Mouse (Mus musculus) layer of hippocampus, adult 8-10 months (tissue): ENCODE results near the gene Tlk1. TPM values are rescaled to one million over a fixed set of nuclear protein-coding genes. Genes with fewer than 3 reads are reported as not detected.

Experiments used
- DNase-seq, 2 experiments: peaks; one replicate each; pipeline ENCODE4 v3.0.0; 2022; ENCODE audit warnings: low spot score in 2 of 2
- total RNA-seq, 4 experiments: library from RNA; stranded (reverse); gene quantifications; 2 replicates each; pipeline ENCODE4 v1.2.4; 2022

Gene Tlk1
- 10 to 100 TPM; 68.5 to 79.4 (median 77.8) TPM for total RNA-seq

DNA sequence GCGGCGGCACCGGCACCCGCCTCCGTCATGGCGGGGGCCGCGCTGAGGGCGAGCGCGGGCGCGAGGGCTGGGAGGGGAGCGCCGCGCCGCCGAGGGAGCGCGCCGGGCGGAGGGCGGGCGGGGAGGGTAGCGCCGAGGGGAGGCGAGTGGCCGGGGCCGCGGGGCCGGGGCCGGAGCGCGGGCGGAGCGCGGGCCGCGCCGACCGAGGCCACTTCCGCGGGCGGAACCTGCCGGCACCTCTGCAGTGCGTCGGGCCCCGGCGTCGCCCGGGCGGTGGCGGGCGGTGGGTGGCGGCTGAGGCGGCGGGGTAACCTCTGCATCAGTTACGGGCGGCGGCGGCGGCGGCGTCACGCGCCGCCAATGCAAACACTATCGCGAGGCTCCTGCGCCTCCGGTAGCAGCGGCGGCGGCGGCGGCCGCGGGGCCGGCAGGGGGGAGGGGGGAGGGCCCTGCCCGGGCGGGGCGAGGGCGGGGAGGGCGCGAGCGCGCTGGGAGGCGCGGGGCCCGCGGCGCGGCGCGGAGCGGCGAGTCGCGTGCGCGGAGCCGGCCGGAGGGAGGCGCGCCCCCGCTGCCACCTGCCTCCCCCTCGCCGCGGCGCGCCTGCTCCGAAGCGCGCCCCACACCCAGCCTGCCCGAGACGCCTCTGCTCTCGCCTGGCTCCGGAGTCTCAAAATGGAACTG is at the start of gene Tlk1:
Gene Tlk1, minus strand, starts transcription at position 358 of the 681 bp plus-strand sequence.
- DNase-seq, result peak in 1 of 2 experiments; percentile 24

DNA sequence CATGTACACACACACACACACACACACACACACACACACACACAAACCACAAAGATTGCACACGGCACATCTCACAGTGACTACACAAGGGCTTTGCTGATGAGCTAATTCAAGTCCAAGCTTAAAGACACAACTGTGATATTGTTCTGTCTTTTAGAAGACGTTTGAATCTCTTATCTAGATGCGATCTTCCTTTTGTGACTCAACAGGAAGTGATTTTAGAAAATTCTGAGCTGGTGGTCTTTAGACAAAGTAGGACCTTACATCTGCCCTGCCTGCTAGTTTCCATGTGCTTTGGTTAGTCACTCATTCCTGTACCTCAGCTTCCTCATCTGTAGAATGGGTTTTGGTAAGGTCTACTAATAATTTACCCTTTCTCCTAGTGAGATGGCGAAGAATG is 49.6 kb upstream of the Tlk1 start:
- no peak for DNase-seq

DNA sequence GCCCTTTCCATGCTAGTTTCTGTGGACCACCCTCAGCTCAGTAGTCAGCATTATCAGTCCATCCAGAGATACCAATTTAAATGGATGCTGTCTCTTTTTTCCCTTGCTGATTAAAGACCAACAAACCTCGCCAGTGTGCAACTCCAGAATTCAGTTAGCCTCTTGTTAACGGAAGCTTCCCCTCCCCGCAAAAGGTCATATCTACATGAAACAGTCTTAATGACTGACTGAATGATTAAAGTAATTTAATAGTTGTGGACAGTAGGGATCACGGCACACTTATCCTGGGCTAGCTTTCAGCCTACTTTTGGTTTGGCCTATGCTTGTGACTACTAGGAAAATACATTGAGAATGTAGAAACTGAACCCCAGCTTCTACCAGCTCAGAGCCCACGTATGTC is 47.6 kb upstream of the Tlk1 start:
- DNase-seq, result no peak

DNA sequence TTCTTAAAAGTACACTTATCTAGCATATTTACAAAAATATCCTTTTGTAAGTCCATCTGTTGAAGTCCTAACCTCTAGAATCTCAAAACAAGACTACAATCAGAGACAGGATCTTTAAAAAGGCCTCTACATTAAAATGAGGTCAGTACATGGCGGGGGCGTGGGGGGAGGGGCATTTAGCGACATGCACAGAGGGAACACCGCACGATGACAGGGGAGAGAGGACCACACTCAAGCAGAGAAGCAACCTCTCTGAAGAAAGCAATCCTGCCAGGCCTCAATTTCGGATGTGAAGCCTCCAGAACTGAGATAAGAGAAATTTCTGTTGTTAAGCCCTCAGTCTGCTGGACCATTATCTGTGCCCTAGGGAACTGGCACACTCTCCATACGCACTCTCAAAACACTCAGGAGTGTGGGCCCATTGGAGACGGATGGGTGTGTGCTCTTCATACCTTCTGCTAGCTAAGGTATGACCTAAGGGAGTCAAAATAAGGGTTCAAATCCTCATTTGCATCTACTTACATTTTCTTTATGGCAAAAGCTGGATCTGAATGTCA is 46.0 kb upstream of the Tlk1 start:
- no peak for DNase-seq

DNA sequence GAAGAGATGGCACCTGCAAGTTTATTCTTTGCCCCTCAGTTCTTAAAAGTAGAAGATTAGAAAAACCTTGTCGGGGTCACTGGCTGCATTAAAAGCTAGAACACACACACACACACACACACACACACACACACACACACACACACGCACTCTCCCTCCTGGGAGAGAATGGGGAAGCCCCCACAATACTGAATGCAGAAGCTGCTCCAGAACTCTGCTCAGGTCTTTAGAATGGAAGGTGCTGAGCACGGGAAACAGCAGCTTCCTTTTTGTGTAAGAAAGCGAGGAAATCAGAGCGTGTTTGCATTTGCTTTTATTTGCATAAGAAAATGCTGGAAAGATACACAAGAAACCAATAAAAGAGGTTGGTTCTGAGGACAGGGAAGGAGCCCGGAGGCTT is 45.3 kb upstream of the Tlk1 start:
- DNase-seq, result no peak

DNA sequence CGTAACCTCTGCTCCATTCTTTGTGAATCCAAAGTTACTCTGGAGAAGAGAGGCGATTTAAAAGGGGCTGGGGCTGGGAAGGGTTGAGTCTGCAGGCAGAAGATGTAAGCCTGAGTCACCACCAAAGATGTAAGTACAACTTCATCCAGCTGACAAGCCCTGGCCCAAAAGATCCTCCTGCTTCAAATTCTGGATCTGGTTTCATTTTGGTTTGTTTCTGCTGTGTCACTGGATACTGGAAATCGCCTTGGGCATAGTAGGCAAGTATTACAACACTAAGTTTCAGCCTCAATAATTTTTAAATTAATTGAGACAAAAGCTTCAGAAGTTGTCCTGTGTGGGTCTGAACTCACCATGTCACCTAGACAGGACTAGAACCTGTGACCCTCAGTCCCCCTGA is 43.6 kb upstream of the Tlk1 start:
- no peak for DNase-seq

DNA sequence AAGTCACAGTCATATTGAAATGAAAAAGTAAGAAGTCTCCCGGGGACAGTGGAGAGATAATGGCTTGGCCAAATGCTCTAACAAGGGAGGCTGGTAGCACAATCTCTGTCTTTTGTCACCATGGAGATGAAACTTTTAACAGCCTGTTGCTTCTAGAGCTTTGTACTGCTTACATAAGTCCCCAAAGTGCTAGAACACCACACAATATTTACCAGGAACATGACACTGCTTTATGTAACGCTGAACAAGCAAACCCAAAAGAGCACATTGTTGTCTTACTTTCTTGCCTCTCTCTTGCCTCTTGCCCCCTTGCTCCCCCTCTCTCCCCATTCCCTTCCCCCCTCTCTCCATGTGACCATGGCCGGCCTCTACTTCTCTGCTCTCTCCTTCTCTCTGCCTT is 41.7 kb upstream of the Tlk1 start:
- DNase-seq, result no peak

DNA sequence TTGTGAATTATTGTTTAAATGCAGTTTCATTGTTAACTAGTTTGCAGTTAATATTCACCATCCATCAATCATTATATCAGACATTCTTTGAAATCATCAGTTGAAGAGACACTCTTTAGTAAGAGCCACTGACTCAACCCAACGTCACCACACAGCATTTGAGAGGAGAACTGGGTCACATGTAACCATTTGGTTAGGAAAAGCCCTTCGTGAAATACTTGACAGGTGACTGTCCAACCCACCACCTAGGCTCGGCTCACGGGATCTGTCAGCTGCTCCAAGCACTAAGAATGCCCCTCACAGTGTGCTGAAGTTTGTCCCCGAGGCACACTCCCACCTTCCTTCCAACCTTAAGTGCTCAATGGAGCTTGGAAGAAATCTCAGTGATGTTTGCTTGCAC is 37.4 kb upstream of the Tlk1 start:
- no peak for DNase-seq

DNA sequence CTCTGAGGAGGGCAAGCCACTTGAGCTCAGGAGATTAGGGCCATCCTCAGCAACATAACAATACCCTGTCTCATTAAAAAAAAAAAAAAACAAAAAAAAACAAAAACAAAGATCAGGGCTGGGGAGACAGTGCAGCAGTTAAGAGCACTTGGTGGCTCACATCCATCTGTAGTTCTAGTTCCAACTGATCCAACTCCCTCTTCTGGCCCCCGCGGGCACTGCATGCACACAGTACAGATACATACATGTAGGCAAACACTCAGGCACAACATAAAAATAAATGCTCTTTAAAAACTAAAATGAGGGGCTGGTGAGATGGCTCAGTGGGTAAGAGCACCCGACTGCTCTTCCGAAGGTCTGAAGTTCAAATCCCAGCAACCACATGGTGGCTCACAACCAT is 34.2 kb upstream of the Tlk1 start:
- no peak for DNase-seq

DNA sequence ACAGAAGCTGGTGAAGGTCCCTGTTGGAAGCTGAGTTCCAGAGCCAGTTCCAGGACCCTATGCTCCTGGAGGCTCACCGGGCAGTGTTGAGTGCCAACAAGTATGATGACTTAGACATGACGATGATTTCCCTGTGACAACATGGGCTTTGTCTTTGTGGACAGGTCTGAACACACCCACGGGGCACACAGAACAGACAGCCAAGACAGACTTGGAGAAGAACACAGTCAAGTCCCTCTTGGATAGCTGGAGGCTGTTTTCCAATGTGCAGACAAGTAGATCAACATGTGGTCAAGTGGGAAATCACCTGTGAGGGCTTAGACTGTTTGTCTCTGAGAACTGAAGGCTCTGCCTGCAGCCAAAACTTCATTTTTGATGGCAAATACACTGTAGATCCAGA is 31.4 kb upstream of the Tlk1 start:
- DNase-seq, result no peak

DNA sequence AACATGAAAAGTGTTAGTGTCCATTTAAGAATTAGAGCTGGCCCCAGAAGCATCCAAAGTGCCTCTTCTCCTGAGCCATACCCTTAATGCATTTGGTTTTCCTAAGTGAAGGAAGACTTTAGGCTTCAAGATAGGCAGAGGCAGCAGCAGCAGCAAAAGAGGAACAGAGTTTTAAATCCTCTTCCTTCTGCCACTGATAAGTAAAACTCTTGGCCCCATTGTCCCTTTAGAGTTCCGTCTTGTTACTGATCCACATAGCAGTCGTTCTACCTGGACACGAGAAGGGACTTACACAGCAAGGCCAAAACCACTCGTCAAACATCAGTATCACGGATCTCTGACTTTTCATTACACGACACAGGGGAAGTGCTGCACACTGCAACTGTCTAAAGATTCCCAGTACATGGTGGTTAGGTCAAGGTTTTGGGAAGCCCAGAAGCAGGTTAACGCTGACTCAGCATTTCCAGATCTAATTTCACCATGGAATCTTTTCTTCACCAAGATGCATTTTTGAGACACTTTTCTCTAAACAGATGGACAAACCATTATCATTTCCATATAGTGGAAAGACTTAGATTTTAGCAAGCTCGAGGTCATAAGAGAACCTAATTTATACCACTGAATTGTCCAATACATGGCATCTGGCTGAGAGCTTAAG is 28.8 kb upstream of the Tlk1 start:
- no peak for DNase-seq

DNA sequence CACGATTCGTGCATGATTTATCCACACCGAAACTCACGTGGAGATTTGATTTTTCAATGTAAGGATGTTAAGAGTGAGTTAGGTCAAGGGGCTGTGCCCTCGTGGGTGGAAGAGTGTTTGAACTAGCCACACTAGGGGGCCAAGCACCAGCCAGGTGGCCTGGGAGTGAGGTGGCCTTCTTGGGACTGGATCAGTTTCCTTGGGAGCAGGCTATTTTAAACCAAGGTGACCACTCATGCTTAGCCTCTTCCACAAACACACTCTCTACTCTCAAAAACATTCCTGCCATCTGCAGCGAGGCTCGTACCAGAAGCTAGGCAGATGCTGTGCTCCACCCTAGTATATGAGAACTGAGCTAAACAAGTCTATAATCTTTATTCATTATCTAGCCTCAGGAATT is 27.8 kb upstream of the Tlk1 start:
- DNase-seq, result no peak

DNA sequence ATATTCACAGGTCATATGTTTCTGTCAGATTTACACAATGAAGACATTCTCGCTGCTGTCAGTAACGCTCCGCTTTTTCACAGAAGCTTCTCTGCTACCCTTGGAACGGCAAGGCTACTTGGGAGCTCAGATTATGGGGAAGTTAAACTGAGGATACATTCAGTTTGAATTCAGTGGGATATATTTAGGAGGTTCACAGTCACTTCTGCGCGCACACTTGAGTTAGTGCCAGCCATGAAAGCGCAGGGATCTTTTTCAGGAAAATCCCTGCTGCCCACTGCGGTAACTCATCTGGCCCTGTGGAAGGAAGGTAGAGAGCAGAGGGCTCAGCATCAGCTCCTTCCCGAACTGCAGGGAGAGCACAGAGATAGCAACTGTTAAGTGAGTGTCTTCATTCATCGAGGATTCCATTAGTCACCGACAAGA is 27.3 kb upstream of the Tlk1 start:
- peak in 1 of 2 experiments; percentile 23 for DNase-seq

DNA sequence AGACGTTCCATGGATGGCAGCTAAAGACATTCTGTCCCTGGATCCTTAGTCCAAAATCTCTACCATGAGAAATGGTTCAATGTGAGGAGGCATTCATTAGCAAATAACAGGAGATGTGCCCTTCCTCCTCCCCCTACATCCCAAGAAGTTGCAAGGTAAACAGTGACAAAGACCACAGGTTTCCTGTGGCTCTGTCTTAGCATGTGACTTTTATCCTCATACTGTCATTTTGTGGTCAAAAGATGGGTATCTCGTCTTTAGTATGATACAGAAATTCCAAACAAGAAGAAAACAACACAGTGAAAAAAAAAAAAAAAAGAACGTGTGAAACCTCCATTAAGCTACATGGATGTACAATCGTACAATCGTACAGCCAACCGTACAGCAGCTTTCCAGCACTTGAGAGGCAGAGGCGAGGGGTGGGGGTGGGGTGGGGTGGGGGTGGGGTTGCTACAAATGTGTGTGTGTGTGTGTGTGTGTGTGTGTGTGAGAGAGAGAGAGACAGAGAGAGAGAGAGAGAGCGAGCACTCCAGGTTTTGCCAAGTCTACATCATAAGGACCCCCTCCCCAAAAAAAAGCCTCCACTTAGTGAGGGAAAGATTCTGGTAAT is 26.8 kb upstream of the Tlk1 start:
- DNase-seq, result no peak

DNA sequence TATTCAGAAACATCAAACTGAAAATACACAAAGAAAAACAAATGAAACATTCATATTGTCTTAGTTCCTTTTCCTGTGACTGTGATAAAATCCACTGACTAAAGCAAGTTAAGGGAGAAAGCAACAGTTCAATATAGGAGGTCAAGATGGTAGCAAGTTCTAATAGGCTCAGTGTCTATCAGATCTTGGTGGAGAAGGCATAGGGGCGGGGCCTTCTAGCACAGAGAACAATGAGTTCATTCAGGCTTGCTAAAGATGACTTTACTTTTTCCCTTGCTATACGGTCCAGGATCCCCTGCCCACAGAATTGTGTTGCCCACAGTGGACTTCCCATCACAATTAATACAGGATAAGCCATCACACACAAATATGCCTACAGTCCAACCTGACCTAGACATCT is 20.3 kb upstream of the Tlk1 start:
- no peak for DNase-seq

DNA sequence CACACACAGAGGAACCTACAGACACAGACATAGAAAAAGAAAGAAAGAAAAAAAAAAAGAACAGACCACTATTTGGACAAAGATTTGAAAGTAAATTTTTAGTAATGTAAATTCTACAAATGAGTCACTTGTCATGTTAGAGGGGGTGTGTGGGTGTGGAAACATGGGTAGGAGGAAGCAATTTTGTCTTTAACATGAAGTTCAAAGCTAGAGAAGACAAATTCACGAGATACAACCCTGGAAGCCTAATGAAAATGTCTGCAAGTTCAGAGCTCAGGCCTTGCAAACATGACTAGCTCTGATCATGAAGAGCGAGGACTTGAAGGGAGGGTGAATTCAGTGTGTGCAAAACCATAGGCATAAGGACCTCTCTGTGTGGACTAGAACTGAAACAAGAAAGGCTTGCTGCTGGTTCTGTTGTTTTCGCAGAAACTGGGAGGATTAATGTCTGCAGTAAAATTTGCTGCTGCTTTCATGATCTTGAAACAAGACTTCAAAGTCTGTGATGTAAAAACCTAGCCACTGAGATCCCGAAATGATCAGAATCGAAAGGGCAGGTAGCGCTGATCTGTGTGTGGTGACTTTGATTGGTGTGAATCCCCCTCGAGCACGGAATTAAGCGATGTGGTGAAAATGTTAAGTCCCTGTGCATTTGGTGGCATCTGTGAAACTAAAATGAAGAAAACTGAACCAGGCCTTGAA is 19.3 kb upstream of the Tlk1 start:
- DNase-seq, result no peak

DNA sequence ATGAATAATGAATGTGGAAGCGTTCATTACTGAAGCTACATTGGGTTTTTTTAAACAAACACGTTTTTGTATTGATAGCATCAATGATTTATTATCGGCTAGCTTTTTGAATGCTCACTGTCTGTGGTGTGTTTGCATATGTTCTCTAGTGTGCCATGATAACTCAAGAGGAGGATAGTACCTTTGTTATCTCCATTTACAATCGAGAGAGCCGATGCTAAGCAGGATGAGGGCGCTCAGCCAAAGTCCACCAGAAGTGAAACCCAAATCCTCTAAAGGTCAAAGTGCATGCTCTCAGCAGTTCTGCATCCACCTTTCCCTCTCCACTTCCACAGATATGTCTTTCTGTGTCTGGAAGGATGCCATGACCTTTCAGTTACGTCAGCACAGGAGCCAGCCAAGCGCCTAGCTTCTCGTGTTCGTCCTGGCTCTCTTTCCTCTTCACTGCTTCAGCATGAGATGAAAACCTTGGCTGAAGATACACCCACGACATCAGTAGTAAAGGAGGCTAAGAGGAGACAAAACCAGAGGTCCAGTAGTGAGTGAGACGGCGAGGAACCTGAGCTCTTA is 16.6 kb upstream of the Tlk1 start:
- DNase-seq, result no peak

DNA sequence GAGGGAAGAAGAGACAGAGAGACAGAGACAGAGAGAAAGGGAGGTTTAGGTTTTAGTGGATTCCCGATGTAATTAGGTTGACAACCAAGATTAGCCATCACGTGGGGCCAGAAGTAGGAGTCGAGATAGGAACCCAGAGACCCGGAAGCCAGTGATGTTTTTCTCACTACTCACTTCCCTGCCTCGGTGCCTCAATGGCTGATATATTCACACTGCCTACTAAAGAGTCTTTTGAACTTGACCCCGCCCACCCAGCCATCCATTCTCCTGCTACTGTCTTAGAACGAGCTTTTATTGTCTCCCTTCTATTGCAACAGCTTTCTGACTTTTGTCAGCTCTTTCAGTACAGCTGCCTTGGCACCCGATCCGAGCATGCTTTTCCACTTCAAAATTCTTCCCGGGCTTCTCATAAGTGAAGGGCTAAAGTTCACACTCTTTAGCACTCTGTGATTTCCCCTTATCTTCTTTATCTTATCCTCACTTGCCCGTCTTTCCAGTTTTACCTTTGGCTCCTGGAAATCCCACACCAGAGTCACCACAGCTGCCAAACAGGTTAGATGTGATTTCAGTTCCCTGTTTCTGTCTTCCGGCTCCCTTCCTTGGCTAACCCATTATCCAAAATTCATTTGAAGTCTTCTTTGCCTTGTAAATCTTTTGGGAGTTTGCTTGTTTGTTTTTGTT is 13.1 kb upstream of the Tlk1 start:
- no peak for DNase-seq

DNA sequence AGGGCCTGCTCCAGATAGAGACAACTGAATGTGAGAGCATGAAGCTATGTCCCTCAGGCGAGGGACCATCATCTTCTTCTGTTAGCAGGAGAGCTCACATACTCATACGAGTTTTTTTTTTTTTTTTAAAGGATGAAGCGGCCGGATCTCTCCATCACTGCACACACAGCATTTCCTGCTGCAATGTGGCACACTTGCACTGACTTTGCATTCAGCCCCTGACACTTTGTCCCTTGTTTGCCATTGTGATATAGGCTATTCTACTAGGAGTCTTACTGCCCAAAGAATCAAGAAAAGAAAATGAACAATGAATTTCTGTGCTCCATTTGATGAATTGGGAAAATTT is 10.8 kb upstream of the Tlk1 start:
- no peak for DNase-seq

DNA sequence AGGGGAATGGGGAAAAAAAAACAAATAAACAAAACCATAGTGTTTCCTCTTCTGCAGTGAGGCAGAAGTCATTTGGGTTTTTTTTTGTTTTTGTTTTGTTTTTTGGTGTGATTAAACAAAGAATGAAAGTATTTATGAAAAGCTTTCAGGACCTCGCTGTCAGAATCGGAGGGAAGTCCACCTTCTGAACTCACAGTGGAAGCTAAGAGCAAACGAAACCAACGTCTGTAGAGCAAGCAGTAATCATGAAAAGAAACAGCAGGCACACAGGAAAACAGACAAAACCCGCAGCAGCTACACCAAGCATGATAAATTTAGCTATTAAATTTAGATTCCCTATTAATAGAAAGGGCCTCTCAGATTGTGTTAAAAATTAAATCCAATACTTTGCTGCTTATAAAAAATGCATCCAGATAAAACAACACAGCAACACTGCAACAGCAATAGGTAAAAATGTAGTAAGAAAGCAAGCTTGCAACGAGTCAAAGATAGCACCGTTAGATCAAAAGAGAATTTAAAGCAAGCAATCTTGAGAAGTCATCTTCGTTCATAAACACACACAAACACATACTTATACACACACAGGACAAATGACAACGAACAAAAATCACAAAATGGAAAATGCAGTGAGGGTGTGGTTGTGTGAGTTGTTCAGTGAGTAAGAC is 10.2 kb upstream of the Tlk1 start:
- no peak for DNase-seq

DNA sequence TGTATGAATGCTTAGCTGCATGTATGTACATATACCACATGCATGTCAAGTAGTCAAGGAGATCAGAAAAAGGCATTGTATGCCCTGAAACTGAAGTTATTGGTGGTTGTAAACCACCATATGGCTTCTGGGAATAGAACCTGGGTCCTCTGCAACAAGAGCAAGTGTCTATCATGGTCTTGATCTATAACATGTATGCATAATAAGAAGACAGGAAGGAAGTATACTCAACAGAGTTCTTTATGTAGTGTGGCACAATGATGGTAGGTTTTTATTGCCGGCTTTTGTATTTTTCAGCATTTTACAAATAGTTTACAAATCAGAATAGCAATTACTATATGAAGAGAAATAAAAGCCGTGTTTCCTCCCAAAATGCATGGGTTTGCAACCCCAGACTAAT is 9.7 kb upstream of the Tlk1 start:
- no peak for DNase-seq
